Mouse (Mus musculus) stomach, postnatal 0 days (tissue): ENCODE measurements around the gene Itm2c.

Experiments used
- CTCF ChIP-seq: IDR thresholded peaks from 2 replicates; pipeline ENCODE4 v1.5.1; 2016; ENCODE audit warnings: antibody characterized with exemption, low read depth, mild to moderate bottlenecking, moderate library complexity
- EP300 ChIP-seq: optimal IDR thresholded peaks from 2 replicates; pipeline ENCODE3; 2016; ENCODE audit warnings: antibody characterized with exemption

GRCm38 (mm10) chr1:85957942-85958619 is 64.0 kb downstream of the Itm2c start:
- TF ChIP-seq CTCF, result peak; percentile 3; the same call in 1 of the 2 replicates
- TF ChIP-seq EP300, result no peak
